Mouse (Mus musculus): ENCODE results near the gene Bckdhb. TPM values are rescaled to one million over a fixed set of nuclear protein-coding genes. Genes with fewer than 3 reads are reported as not detected.

The Bckdhb gene
- polyA plus RNA-seq, 1 experiment from 2014 or later = 38.4 TPM

DNA sequence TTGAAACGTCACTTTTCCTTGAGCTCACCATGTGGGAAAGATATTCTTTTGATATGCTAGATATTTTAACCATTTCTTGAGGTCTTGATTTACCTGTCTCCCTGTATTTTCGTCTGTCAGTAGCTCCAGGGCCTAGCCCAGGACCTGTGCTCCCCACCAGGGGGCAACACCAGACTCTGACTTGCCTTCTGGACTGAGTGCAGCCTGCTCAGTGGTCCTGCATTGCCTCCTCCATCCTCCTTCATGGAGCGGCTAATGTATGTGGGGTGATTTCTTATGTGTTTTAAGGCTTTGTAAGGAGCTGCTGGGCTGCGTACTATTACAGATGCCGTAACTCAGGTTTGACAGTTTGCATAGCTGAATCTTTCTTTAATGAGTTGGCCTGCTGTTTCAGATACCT, 192.4 kb downstream of the Bckdhb start:
- no peak for ATAC-seq (ENCODE audit: low FRiP score, low read depth)

GRCm38 (mm10) chr9:84124996-84125395, 200.1 kb downstream of the Bckdhb start:
- Histone ChIP-seq H3K27me3 (no peaks in the 10 kb centered on the region), H3K9me3 (no peaks in the 10 kb centered on the region), H3K4me2 (no peak overlapping the region), H3K27ac (replicated peaks) (no peak overlapping the region), H3K9ac (no peak overlapping the region), H3K4me3 (no peak overlapping the region), H3K36me3 (no peaks in the 10 kb centered on the region), H3K4me1 (replicated peaks) (no peaks in the 10 kb centered on the region)
- 94% methylated on average over 5 of the region's 5 CpGs for WGBS
- no peak for ATAC-seq (ENCODE audit: low FRiP score, low read depth)

More for the DNA sequence above, 192.4 kb downstream of the Bckdhb start:
- Histone ChIP-seq H3K27me3 (no peaks in the 10 kb centered on the region), H3K4me2 (no peak overlapping the region), H3K9me3 (no peaks in the 10 kb centered on the region), H3K4me1 (replicated peaks) (no peaks in the 10 kb centered on the region), H3K9ac (no peak overlapping the region), H3K36me3 (no peaks in the 10 kb centered on the region), H3K4me3 (no peak overlapping the region), H3K27ac (replicated peaks) (no peak overlapping the region)
- WGBS = 73% methylated on average over 5 of the region's 5 CpGs

- H3K9ac ChIP-seq = no peak overlapping the region
- no peak overlapping the region for H3K4me2 ChIP-seq
- no peaks in the 10 kb centered on the region for H3K36me3 ChIP-seq
- ATAC-seq (ENCODE audit: low FRiP score, low read depth) = no peak
- no peaks in the 10 kb centered on the region for H3K27me3 ChIP-seq
- H3K4me3 ChIP-seq = no peak overlapping the region
- no peak overlapping the region for H3K27ac ChIP-seq (replicated peaks)
- no peaks in the 10 kb centered on the region for H3K9me3 ChIP-seq
- WGBS = 89% methylated on average over 6 of the region's 6 CpGs
- no peaks in the 10 kb centered on the region for H3K4me1 ChIP-seq (replicated peaks)
Observed at GRCm38 (mm10) chr9:84130338-84130737, 205.4 kb downstream of the Bckdhb start.

GRCm38 (mm10) chr9:84135062-84135461, 210.1 kb downstream of the Bckdhb start:
- Histone ChIP-seq H3K4me1 (replicated peaks) (no peaks in the 10 kb centered on the region), H3K4me2 (no peak overlapping the region), H3K36me3 (no peaks in the 10 kb centered on the region), H3K27me3 (no peaks in the 10 kb centered on the region), H3K9me3 (no peaks in the 10 kb centered on the region), H3K27ac (replicated peaks) (no peak overlapping the region), H3K9ac (no peak overlapping the region), H3K4me3 (no peak overlapping the region)
- no peak for ATAC-seq (ENCODE audit: low FRiP score, low read depth)
- WGBS = 91% methylated on average over 12 of the region's 12 CpGs

GRCm38 (mm10) chr9:84137192-84137591, 212.2 kb downstream of the Bckdhb start:
- no peaks in the 10 kb centered on the region for H3K36me3 ChIP-seq
- no peaks in the 10 kb centered on the region for H3K9me3 ChIP-seq
- H3K4me2 ChIP-seq = no peak overlapping the region
- no peaks in the 10 kb centered on the region for H3K27me3 ChIP-seq
- WGBS = 90% methylated on average over 6 of the region's 6 CpGs
- H3K4me1 ChIP-seq (replicated peaks) = no peaks in the 10 kb centered on the region
- ATAC-seq (ENCODE audit: low FRiP score, low read depth) = no peak
- no peak overlapping the region for H3K4me3 ChIP-seq
- no peak overlapping the region for H3K9ac ChIP-seq
- no peak overlapping the region for H3K27ac ChIP-seq (replicated peaks)

GRCm38 (mm10) chr9:84148124-84148523, 223.2 kb downstream of the Bckdhb start:
- no peaks in the 10 kb centered on the region for H3K9me3 ChIP-seq
- H3K4me3 ChIP-seq = no peak overlapping the region
- no peak for ATAC-seq (ENCODE audit: low FRiP score, low read depth)
- H3K36me3 ChIP-seq = no peaks in the 10 kb centered on the region
- no peak overlapping the region for H3K9ac ChIP-seq
- no peaks in the 10 kb centered on the region for H3K27me3 ChIP-seq
- no peak overlapping the region for H3K4me2 ChIP-seq
- H3K27ac ChIP-seq (replicated peaks) = no peak overlapping the region
- 91% methylated on average over 2 of the region's 2 CpGs for WGBS
- no peaks in the 10 kb centered on the region for H3K4me1 ChIP-seq (replicated peaks)

Other genes starting within 250 kb of the Bckdhb start
- gene Elovl4, start 118.9 kb upstream of the Bckdhb start, polyA plus RNA-seq (2015; fragmentation: Nextera tagmentation; extraction: Ambion mirVana) = 106 and 112 TPM in 2 replicates
- 6.4 and 8.8 TPM in 2 replicates for gene Ttk, start 90.5 kb upstream of the Bckdhb start, polyA plus RNA-seq (2015; fragmentation: Nextera tagmentation; extraction: Ambion mirVana)

All from hindbrain, embryonic 15.5 days (tissue).